Mouse (Mus musculus): ENCODE results near the gene Pitpnm2. TPM values are rescaled to one million over a fixed set of nuclear protein-coding genes. Genes with fewer than 3 reads are reported as not detected.
A peak's percentile ranks its signal among the peaks of the same experiment; 100 is the strongest.

Gene Pitpnm2
- total and polyA plus RNA-seq, 3 experiments: 37.7 to 40.1 (median 40.1) TPM

GRCm38 (mm10) chr5:124213588-124214469 is 35.7 kb downstream of the Pitpnm2 start:
- no peak for TF ChIP-seq CTCF (IDR thresholded peaks at IDR 0.05)
- TF ChIP-seq POLR2A (IDR thresholded peaks at IDR 0.05; ENCODE audit: insufficient read depth, low read depth, low read length): peak; percentile 79
- TF ChIP-seq EP300 (IDR thresholded peaks at IDR 0.05; ENCODE audit: insufficient read depth, low read depth, low read length): peak; percentile 98
- DNase-seq: peak; percentile 80 to 86
- intact Hi-C loops (cut with DNase I): no loop called here
- Histone ChIP-seq H3K27me3 (ENCODE audit: control insufficient read depth, insufficient read depth, low read length) (no peaks in the 10 kb centered on the region), H3K36me3 (ENCODE audit: control insufficient read depth, insufficient read depth, low read length) (peaks cover 8% of the 10 kb centered on the region), H3K4me1 (ENCODE audit: control insufficient read depth, insufficient read depth, low read length) (peaks cover 60% of the 10 kb centered on the region), H3K79me2 (replicated peaks; ENCODE audit: control insufficient read depth, insufficient read depth, low read length) (no peaks in the 10 kb centered on the region), H3K4me3 (peak overlapping the region; percentile 24; the same call in 1 of the 2 replicates), H3K9ac (ENCODE audit: low read depth, low read length) (peak overlapping the region; percentile 15), H3K27ac (peak overlapping the region; percentile 82)
- 17% methylated on average over 13 of the region's 13 CpGs for WGBS

- no peak for TF ChIP-seq EP300 (IDR thresholded peaks at IDR 0.05; ENCODE audit: insufficient read depth, low read depth, low read length)
- no peaks in the 10 kb centered on the region for H3K79me2 ChIP-seq (replicated peaks; ENCODE audit: control insufficient read depth, insufficient read depth, low read length)
- H3K27ac ChIP-seq: peak overlapping the region; percentile 88
- peaks cover 62% of the 10 kb centered on the region for H3K4me1 ChIP-seq (ENCODE audit: control insufficient read depth, insufficient read depth, low read length)
- peaks cover 11% of the 10 kb centered on the region for H3K36me3 ChIP-seq (ENCODE audit: control insufficient read depth, insufficient read depth, low read length)
- 40% methylated on average over 2 of the region's 2 CpGs for WGBS
- DNase-seq: no peak
- no peak overlapping the region for H3K4me3 ChIP-seq
- H3K9ac ChIP-seq (ENCODE audit: low read depth, low read length): no peak overlapping the region; the same call in 1 of the 2 replicates
- intact Hi-C loops (cut with DNase I): no loop called here
- H3K27me3 ChIP-seq (ENCODE audit: control insufficient read depth, insufficient read depth, low read length): no peaks in the 10 kb centered on the region
Measured at GRCm38 (mm10) chr5:124211669-124212068, 37.9 kb downstream of the Pitpnm2 start.

- Histone ChIP-seq H3K4me3 (no peak overlapping the region), H3K9ac (ENCODE audit: low read depth, low read length) (peak overlapping the region; percentile 34)
Measured at GRCm38 (mm10) chr5:124211234-124211633, 38.3 kb downstream of the Pitpnm2 start.

GRCm38 (mm10) chr5:124210281-124211016 is 39.1 kb downstream of the Pitpnm2 start:
- H3K4me3 ChIP-seq: no peak overlapping the region
- intact Hi-C loops (cut with DNase I): no loop called here
- H3K36me3 ChIP-seq (ENCODE audit: control insufficient read depth, insufficient read depth, low read length): peaks cover 11% of the 10 kb centered on the region
- peaks cover 66% of the 10 kb centered on the region for H3K4me1 ChIP-seq (ENCODE audit: control insufficient read depth, insufficient read depth, low read length)
- DNase-seq: peak in 1 of 2 experiments; percentile 63
- H3K79me2 ChIP-seq (replicated peaks; ENCODE audit: control insufficient read depth, insufficient read depth, low read length): no peaks in the 10 kb centered on the region
- TF ChIP-seq EP300 (IDR thresholded peaks at IDR 0.05; ENCODE audit: insufficient read depth, low read depth, low read length) (0 out of 2 replicates have a peak, but pooled peaks have one; percentile 20), POLR2A (IDR thresholded peaks at IDR 0.05; ENCODE audit: insufficient read depth, low read depth, low read length) (no peak), CTCF (IDR thresholded peaks at IDR 0.05) (0 out of 2 replicates have a peak, but pooled peaks have one; percentile 6)
- H3K27ac ChIP-seq: peak overlapping the region; percentile 72
- 46% methylated on average over 18 of the region's 18 CpGs for WGBS
- no peak overlapping the region; the same call in 1 of the 2 replicates for H3K9ac ChIP-seq (ENCODE audit: low read depth, low read length)
- H3K27me3 ChIP-seq (ENCODE audit: control insufficient read depth, insufficient read depth, low read length): no peaks in the 10 kb centered on the region

More at GRCm38 (mm10) chr5:124211234-124211633, 38.3 kb downstream of the Pitpnm2 start:
- peaks cover 11% of the 10 kb centered on the region for H3K36me3 ChIP-seq (ENCODE audit: control insufficient read depth, insufficient read depth, low read length)
- peak overlapping the region; percentile 88 for H3K27ac ChIP-seq
- TF ChIP-seq CTCF (IDR thresholded peaks at IDR 0.05): no peak
- TF ChIP-seq EP300 (IDR thresholded peaks at IDR 0.05; ENCODE audit: insufficient read depth, low read depth, low read length): no peak
- TF ChIP-seq POLR2A (IDR thresholded peaks at IDR 0.05; ENCODE audit: insufficient read depth, low read depth, low read length): no peak; the same call in 1 of the 2 replicates
- peak; percentile 70 to 83 for DNase-seq
- no peaks in the 10 kb centered on the region for H3K27me3 ChIP-seq (ENCODE audit: control insufficient read depth, insufficient read depth, low read length)
- intact Hi-C loops (cut with DNase I): no loop called here
- peaks cover 63% of the 10 kb centered on the region for H3K4me1 ChIP-seq (ENCODE audit: control insufficient read depth, insufficient read depth, low read length)
- no peaks in the 10 kb centered on the region for H3K79me2 ChIP-seq (replicated peaks; ENCODE audit: control insufficient read depth, insufficient read depth, low read length)
- WGBS: 32% methylated on average over 8 of the region's 8 CpGs

- peak overlapping the region; percentile 33 for H3K9ac ChIP-seq (ENCODE audit: low read depth, low read length)
Measured at GRCm38 (mm10) chr5:124209850-124210249, 39.7 kb downstream of the Pitpnm2 start.

More at GRCm38 (mm10) chr5:124209850-124210249, 39.7 kb downstream of the Pitpnm2 start:
- Histone ChIP-seq H3K36me3 (ENCODE audit: control insufficient read depth, insufficient read depth, low read length) (peaks cover 8% of the 10 kb centered on the region), H3K4me1 (ENCODE audit: control insufficient read depth, insufficient read depth, low read length) (peaks cover 67% of the 10 kb centered on the region), H3K27ac (peak overlapping the region; percentile 72), H3K79me2 (replicated peaks; ENCODE audit: control insufficient read depth, insufficient read depth, low read length) (no peaks in the 10 kb centered on the region), H3K4me3 (no peak overlapping the region), H3K27me3 (ENCODE audit: control insufficient read depth, insufficient read depth, low read length) (no peaks in the 10 kb centered on the region)
- WGBS: 37% methylated on average over 6 of the region's 6 CpGs
- DNase-seq: peak in 1 of 2 experiments; percentile 22
- TF ChIP-seq EP300 (IDR thresholded peaks at IDR 0.05; ENCODE audit: insufficient read depth, low read depth, low read length) (no peak), POLR2A (IDR thresholded peaks at IDR 0.05; ENCODE audit: insufficient read depth, low read depth, low read length) (no peak), CTCF (IDR thresholded peaks at IDR 0.05) (no peak)
- intact Hi-C loops (cut with DNase I): loop anchor here (5.0 kb wide), 2 partner anchors 37 to 38 kb away; partner anchors contain the start of gene Pitpnm2
